Mouse (Mus musculus) cerebellum, postnatal 36 days (tissue): ENCODE results near the gene Rnf5.
A peak's percentile ranks its signal among the peaks of the same experiment; 100 is the strongest.

Experiments
- DNase-seq, 2 experiments: peaks; one replicate each; pipeline ENCODE4 v3.0.0; 2021 to 2022; ENCODE audit warnings: mixed read lengths in 2 of 2

Rnf5 gene

DNA sequence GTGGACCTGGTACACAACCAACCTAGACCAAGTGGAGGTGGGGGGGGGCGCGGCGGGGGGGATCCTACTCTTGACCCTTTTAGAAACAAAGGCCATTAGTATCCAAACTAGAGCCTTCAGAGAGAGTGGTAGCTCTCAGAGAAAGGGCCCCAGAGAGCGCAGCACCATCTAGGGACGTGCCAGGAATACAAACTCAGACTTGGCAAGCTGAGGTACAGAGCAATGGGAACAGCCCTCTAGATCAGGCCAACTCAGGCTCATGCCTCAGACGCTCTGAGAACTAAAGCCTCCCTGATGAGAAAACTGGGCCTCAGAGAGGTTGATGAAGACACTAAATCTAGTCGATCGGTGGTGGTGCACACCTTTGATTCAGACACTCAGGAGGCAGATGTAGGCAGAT, 18.4 kb downstream of the Rnf5 start:
- DNase-seq, result no peak

DNA sequence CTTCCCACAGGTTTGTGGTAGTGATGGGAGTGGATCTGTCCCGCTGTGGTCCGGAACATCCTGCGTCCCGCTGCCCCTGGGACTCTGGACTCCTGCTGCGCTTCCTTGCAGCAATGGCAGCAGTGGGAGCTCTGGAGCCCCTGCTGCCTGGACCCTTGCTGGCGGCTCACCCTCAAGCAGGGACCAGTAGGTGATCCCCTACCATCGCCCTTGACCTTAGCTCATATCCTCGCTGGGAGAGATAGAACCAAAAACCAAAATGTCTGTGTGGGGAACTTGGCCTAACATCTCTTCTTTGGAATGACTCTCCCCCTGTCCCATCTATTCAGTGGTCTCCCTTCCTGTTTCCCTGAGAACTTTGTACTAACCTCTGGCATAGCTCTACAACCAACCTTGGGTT, 19.7 kb downstream of the Rnf5 start:
- no peak for DNase-seq

DNA sequence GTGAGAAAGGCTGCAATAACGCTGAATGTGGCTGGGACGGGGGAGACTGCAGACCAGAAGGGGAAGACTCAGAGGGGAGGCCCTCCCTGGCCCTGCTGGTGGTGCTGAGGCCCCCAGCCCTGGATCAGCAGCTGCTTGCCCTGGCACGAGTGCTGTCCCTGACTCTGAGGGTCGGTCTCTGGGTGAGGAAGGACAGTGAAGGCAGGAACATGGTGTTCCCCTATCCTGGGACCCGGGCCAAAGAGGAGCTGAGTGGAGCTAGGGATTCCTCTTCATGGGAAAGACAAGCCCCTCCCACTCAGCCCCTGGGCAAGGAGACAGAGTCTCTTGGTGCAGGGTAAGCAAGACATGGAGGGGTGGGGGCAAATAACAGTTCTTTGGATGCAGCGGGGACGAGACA, 20.1 kb downstream of the Rnf5 start:
- no peak for DNase-seq

DNA sequence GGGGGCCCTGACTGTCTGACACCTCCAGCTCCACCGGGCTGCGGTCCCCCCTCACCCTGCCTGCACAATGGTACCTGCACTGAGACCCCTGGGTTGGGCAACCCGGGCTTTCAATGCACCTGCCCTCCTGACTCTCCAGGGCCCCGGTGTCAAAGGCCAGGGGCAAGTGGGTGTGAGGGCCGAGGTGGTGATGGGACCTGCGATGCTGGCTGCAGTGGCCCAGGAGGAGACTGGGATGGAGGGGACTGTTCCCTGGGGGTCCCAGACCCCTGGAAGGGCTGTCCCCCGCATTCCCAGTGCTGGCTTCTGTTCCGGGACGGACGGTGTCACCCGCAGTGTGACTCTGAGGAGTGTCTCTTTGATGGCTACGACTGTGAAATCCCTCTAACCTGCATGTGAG, 21.0 kb downstream of the Rnf5 start:
- no peak for DNase-seq

DNA sequence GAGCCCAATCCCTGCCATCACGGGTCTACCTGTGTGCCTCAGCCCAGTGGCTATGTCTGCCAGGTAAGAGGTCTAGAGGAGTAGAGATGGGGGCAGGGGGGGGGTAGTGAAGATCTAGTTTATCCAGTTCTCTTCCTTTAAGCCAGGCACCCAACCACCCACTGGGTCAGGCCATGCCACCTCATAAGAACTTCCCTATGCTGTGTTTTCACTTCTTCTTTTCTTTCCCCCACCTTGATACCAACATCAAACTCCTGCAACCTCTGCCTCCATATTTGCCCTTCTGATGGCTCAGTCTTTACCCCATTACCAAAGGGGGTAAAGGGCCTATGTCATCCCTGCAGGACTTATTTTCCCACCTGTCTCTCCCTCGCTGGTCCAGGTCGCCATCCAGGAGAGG, 25.4 kb downstream of the Rnf5 start:
- no peak for DNase-seq

DNA sequence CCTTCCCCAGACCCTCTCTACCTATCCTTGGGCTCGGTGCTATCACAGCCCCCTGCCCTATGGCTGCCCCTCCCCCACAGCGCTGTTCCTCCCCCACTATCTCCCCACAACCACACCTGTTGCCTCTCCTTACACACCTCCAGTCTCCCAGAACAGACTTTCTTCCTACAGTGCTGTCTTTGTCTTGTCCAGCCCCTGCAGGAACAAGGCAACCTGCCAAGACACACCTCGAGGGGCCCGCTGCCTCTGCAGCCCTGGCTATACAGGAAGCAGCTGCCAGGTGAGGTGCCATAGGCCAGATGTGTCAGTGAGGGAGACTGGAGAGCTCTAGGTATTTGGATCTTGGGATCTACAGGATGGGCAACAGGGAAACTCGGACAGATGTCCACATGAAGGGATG, 26.9 kb downstream of the Rnf5 start:
- no peak for DNase-seq

DNA sequence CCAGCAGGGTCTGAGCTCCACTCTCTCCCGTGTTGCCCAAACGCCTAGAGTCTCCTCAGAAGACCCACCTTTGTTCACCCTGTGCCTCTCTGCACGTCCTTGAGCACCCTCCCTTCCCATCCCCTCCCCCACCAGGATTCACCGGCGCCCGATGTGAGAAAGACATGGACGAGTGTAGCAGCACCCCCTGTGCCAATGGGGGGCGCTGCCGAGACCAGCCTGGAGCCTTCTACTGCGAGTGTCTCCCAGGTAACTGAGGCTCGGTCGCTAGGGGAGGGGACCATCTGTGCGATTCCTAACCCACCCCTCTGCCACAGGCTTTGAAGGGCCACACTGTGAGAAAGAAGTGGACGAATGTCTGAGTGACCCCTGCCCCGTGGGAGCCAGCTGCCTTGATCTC, 31.1 kb downstream of the Rnf5 start:
- no peak for DNase-seq

DNA sequence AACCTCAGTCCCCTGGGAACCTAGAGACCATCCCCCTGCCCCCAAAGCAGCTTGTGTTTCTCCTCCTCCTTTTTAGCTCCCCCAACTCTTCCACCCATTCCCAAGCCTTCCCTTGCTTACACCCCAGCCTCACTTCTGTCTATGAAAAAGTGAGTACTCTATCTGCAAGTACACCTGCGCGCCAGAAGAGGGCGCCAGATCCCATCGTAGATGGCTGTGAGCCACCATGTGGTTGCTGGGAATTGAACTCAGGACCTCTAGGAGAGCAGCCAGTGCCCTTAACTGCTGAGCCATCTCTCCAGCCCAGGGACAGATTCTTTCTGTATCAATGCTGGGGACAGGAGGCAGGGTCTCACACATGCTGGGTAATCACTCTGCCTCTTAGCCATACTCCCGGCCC, 31.6 kb downstream of the Rnf5 start:
- DNase-seq, result no peak

DNA sequence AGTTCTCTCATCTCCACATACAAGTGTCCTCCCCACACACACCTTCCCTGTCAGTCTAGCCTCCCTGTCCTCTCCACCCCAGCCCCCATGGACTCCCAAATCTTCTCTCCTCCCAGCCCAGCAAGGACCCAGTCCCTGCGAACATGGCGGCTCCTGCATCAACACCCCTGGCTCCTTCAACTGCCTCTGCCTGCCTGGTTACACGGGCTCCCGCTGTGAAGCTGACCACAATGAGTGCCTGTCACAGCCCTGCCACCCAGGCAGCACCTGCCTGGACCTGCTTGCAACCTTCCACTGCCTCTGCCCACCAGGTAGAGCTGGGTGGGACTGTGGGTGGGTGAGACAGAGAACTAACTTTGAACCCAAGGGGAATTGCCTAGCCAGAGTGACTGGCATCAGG, 33.6 kb downstream of the Rnf5 start:
- DNase-seq, result no peak

DNA sequence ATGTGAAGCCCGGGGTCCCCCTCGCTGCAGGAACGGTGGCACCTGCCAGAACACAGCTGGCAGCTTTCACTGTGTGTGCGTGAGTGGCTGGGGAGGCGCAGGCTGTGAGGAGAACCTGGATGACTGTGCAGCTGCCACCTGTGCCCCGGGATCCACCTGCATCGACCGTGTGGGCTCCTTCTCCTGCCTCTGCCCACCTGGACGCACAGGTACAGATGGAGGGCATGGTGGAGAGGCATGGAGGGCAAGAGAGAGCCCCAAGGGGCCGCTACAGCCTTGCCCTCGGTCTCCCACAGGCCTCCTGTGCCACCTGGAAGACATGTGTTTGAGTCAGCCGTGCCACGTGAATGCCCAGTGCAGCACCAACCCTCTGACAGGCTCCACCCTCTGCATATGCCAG, 35.1 kb downstream of the Rnf5 start:
- DNase-seq, result no peak

DNA sequence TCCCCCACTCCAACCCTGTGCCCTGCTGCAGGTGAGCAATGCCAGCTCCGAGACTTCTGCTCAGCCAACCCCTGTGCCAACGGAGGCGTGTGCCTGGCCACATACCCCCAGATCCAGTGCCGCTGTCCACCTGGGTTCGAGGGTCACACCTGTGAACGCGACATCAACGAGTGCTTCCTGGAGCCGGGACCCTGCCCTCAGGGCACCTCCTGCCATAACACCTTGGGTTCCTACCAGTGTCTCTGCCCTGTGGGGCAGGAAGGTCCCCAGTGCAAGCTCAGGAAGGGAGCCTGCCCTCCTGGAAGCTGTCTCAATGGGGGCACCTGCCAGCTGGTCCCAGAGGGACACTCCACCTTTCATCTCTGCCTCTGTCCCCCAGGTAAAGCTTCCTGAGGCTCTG, 36.2 kb downstream of the Rnf5 start:
- DNase-seq, result no peak

DNA sequence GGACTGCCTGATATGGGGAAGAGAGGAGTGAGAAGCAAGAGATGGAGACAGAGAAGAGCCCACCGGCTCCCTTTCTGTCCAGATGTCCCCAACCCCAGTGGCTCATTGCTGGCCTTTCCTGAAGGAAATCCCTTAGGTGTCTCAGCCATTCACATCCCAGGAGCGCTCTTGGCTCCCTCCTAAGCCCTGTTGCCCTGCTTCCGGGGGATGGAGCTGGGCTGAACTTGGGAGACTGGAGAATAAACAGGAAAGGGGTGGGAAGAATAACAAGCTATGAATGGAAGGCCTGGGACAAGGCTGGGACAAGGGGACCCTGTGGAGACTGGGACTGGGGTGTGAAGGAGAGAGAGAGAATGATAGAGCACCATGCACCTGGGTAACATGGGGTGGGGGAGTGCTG, 38.7 kb downstream of the Rnf5 start:
- DNase-seq, result no peak

DNA sequence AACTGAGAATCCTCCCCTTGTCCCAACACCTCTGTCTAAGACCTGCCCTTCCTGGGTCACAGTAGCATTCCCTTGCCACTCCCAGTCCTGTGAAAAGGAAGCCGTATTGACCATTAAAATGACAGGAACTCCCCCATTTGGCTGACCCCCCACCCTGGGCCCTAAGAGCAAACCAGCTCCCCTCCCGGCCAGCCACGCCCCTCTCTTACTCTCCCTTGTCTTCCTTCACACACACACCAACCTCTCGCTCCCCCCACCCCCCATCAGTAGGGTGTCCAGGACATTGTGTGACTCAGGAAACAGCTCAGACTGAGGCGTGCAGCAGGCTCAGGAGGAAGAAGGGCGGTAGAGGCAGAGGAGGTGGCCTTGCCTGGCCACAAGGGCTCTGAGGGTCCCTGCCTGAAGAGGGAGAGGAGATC, 39.5 kb downstream of the Rnf5 start, which contains the start of gene Notch4:
Notch4 (plus strand) TSS at position 266 of the 419 bp plus-strand sequence.
- no peak for DNase-seq

DNA sequence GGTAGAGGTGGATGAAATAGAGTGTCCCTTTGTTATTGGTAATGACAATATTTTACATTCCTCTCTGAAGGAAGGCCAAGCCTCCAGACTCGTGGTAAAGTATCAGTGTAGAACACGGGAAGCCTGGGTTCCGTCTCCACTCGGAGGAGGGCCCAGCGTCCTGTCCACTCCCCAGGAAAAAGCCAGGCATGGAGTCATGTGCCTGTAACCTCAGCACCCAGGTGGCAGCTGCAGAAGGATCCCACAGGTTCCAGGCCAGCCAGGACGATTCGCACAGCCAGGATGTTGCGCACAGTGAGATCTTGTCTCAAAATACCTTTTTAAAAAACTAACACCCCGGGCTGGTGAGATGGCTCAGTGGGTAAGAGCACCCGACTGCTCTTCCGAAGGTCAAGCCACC, 40.1 kb downstream of the Rnf5 start:
- no peak for DNase-seq

DNA sequence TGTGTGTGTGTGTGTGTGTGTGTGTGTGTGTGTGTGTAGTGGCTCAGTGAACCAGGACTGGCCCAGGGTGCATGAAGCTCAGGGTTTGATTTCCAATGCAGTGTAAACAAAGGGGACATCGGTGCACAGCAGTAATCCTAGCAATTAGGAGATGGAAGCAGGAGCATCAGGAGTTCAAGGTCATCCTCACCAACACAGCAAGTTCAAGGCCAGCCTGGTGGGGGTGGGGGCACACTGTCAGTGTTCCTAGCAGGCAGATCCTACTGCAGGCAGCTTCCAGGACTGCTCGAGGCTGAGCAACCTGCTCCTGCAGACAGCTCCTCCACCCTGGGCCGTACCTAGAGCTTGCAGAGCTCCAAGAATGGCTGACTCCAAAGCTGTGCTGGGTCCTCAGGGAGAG, 40.9 kb downstream of the Rnf5 start:
- no peak for DNase-seq

DNA sequence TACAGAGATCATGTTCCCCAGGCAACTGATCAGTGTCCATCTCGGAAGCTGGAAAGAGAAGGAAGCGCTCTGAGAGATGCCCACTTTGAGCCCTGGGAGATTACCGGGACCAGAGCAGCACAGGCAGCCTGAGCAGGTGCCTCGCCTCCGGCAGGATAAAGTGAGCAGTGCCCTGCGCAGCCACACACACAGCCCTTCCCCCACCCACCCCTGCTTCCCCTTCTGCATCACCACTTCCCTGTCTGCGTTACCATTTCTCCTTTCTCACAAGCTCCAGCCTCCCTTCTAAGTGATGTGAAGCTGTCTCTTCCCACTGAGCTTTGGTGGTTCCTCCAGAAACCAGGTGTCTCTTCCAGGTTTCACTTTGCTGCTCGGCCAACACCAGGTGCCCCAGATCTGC, 42.3 kb downstream of the Rnf5 start:
- DNase-seq, result no peak

DNA sequence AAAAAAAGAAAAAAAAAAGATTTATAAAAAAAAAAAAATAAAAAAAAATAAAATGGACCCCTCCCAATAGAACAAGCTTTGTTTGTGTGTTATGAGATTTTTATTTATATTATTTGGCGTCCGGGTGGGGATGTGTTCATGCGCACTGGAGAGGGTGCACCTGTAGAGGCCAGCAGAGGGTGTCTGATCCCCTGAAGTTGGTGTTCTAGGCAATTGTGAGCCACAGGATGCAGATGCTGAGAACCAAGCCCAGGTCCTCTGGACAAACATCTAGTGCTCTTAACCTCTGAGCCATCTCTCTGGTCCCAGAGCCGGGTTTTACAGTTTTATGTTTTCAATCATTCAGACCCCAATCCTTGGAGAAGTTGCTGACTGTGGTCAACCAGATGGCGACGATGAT, 43.1 kb downstream of the Rnf5 start:
- DNase-seq, result no peak

DNA sequence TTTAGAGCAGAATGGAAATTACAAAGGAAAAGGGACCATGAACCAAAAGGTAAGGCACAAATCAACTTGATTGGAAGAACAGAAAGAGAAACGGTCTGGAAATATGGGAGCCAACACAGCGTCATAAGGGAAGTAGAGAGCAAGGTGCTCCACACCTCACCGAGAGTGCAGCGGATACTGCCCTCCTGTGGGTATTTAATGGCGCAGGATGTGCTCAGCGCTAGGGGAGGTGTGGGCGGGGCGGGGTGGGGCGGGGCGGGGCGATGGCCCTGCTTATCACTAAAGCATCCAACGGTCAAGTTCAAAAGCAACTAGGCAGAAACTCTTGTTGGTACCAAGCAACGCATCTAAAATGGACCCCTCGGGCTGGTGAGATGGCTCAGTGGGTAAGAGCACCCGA, 43.6 kb downstream of the Rnf5 start:
- DNase-seq, result no peak

DNA sequence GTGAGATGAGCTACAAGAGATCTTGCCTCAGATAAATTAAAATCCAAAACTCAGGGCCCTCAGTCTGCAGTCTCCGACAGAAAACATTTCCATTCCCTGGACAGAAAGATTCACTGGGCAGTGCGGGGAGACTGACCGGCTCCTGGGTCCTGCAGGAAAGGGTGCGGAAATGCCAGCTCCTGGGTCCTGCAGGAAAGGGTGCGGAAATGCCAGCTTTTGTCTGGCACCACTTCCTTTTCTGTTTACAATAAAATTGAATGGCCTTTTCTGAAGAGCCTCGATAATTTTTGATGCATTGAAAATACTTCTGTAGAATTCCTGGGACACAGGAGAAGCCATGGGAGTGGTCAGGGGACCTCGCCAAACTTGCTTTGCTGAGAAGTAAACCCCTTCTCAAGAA, 44.4 kb downstream of the Rnf5 start:
- no peak for DNase-seq

DNA sequence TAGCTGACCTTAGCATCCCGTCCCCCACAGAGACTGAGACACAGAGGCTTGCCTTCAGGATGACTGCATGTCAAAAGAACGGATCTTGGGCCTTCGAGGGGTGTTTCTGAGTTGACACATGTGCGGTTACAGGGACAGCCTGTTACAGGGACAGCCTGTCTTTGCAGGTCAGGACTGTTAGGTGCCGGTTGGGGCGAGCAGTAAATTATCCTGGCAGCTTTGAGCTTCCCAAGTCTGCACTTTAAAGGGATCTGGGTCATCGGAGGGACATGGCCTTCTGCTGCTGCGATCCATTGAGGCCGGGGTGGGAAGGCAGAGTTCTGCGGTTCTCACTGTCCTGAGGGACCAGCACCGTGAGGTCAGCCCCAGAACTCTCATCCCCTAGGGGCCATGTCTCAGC, 46.1 kb downstream of the Rnf5 start:
- no peak for DNase-seq

DNA sequence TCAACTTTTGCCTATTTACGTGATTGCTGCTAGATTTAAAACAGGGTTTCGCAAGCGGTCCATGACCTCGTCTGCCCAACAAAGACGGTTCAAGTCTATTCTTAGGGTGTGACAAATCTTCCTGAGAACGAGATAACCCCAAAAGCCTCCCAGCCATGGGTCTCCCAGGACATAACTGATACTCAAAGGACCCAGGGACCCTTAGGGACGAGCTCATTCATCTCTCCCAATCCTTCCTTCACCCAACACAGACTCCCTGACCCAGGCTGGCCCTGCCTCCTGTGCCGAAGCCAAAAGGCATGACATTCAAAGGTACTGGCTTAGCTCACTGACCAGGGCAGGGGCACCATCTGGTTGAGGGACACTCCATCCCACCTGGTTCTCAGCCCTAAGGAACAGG, 47.1 kb downstream of the Rnf5 start:
- no peak for DNase-seq

DNA sequence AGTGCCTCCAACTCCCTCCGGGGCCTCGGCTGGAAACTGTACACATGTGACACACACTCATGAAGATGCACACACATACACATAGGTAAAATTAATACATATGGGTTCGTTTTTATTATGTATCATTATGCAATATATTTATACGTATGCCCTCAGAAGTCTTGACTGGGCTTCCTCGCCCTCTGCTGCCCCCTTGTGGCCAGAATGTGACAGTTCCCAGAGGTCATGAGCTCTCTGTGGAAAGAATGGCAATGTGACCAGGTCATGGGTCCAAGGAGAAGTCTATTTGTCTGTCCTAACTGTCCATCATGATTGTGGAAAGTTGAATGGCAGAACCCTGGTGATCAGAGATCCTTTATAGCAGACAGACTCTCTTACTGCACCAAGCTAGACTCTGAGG, 48.0 kb downstream of the Rnf5 start:
- peak; percentile 73 to 80 for DNase-seq
